ENCODE assay signal across 8 mouse cellular contexts in the genomic region with DNA sequence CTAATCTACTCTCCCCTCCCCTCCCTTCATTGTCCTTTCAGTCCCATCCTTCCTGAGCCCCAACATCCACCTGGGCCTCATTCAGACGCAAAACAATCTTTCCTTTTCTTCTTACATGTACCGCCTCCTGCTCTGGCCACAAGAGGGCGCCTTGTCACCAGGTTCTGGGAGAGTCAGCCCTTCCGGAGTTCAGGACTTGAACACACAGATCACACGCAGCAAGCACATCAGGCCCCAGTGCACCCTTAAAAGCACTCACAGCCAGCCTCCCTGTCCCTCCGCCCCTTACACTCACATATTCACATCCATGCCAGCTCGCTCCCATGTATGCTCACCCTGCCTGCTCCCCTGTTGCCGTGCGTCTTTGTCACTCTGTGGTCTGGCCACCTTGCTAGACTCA. TPM values are rescaled to one million over a fixed set of nuclear protein-coding genes. Genes with fewer than 3 reads are reported as not detected.
DNase-seq lines count a peak whose midpoint lies in the region; ATAC-seq lines count a peak whose summit lies in the region.

No protein-coding gene starts in this region.

- H3K4me3 ChIP-seq in megakaryocyte, embryonic 14.5 days (replicated peaks) = peak overlapping the region; percentile 90

- peak; percentile 87 to 95 for DNase-seq in adrenal gland, adult (ENCODE audit: inconsistent age in 2 of 2, low spot score in 1 of 2)
- peak; percentile 96 for DNase-seq in embryo, embryonic 10 days (ENCODE audit: low spot score)
- DNase-seq in gastrocnemius, postnatal 14 days = peak; percentile 89
- DNase-seq in left cerebral cortex, adult 9 months (ENCODE audit: low spot score in 2 of 2) = peak; percentile 57 to 94
- DNase-seq in right cerebral cortex, adult 2 months (ENCODE audit: low spot score in 2 of 2) = peak; percentile 88 to 95
- peak; percentile 57 for DNase-seq in urinary bladder, postnatal 10 days (ENCODE audit: low spot score)

- intact Hi-C loops in gastrocnemius, postnatal 14 days (cut with DNase I; ENCODE audit: low total_unique reads) = loop anchor here (2.0 to 10.0 kb wide), 3 partner anchors 159 to 349 kb away; no protein-coding TSS in a partner anchor

- ATAC-seq in inflammation-experienced regulatory T-cells, adult 6 months = peak; percentile 90

- H3K9me3 ChIP-seq in megakaryocyte, embryonic 14.5 days = no peaks in the 10 kb centered on the region

- H3K27me3 ChIP-seq in megakaryocyte, embryonic 14.5 days (replicated peaks) = peaks cover 1% of the 10 kb centered on the region

- H3K36me3 ChIP-seq in megakaryocyte, embryonic 14.5 days (replicated peaks; ENCODE audit: low read length) = no peaks in the 10 kb centered on the region

- H3K4me1 ChIP-seq in megakaryocyte, embryonic 14.5 days = peaks cover 81% of the 10 kb centered on the region

RNA-seq across cellular contexts. Expression of a gene that starts 45.6 kb away (rescaled TPM):
- 10 to 100 TPM; 10.5 to 12.9 TPM for total RNA-seq in gastrocnemius, postnatal 14 days (2021)
- polyA plus RNA-seq in inflammation-experienced regulatory T-cells, adult 6 months (2017; shearing (Covaris generic)) = 1 to 10 TPM; 2.3 to 5.3 (median 3.6) TPM
- polyA plus RNA-seq in megakaryocyte, embryonic 14.5 days (2012; ENCODE audit: insufficient read depth, low replicate concordance) = 1.3 and 2.5 TPM in 2 replicates

RNA-seq across cellular contexts. Expression of a gene that starts 56.6 kb away (rescaled TPM):
- not detected for total RNA-seq in gastrocnemius, postnatal 14 days (2021)
- not detected for polyA plus RNA-seq in inflammation-experienced regulatory T-cells, adult 6 months (2017; shearing (Covaris generic))
- polyA plus RNA-seq in megakaryocyte, embryonic 14.5 days (2012; ENCODE audit: insufficient read depth, low replicate concordance) = not detected in 2 replicates

Comparison
In these comparisons a context has a peak if more than half of its experiments do, and no peak if none do; other contexts are left out.
1. Peak in every context shown above with its lines: DNase-seq, ATAC-seq and H3K4me3 ChIP-seq.